Mouse (Mus musculus): Measurements from ENCODE around the gene Bbs4.

DNA sequence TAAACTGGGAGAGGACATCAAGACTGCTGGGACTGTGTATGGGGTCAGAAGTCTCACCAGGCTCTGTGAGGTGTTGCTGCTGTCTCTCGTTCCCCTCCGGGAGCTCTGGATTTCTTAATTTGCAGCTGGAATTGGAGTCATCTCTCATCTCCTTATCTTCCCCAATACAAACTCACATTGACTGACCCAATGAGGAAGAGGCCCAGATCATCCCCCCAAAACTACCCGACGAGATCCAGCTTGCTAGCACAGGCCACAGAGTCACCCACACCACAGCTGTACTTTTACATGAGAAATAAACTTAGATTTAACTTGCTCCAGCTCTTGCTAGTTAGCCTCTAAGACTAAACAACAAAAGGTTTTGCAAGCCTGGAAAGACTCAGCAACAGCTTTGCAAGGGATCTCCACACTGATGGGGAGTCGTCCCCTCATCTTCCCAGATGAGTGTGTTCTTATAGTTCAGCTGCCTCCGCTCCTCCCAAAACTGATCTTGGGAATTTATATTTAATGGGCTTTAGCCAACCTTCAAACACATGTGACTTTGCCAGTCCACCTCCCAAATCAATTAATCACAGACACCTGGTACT lies 63.7 kb downstream of the Bbs4 start:
- TF ChIP-seq ZNF384 (IDR thresholded peaks at IDR 0.05; ENCODE audit: low read depth, low read length): no peak
- no peak for TF ChIP-seq GABPA (IDR thresholded peaks at IDR 0.05; ENCODE audit: low read depth, low read length)
- TF ChIP-seq MAX (IDR thresholded peaks at IDR 0.05; ENCODE audit: low read length): no peak
- no peak for TF ChIP-seq CTCF (IDR thresholded peaks at IDR 0.05 in 2 of 3, conservative IDR thresholded peaks at IDR 0.05 in 1 of 3; ENCODE audit: control insufficient read depth in 1 of 3, insufficient read depth in 1 of 3, low read depth in 2 of 3, low read length in 3 of 3, poor library complexity in 1 of 3, severe bottlenecking in 1 of 3)
- no peak for TF ChIP-seq MAZ (IDR thresholded peaks at IDR 0.05; ENCODE audit: low read depth, low read length)
- TF ChIP-seq POLR2A (IDR thresholded peaks at IDR 0.05; ENCODE audit: control insufficient read depth in 1 of 2, insufficient read depth in 1 of 2, low read depth in 1 of 2, low read length in 2 of 2, poor library complexity in 1 of 2): no peak
- TF ChIP-seq EP300 (IDR thresholded peaks at IDR 0.05; ENCODE audit: low read depth in 1 of 2, low read length in 2 of 2): no peak
- no peak for TF ChIP-seq ELF1 (IDR thresholded peaks at IDR 0.05; ENCODE audit: low read depth, low read length)
- no peak for TF ChIP-seq SIN3A (IDR thresholded peaks at IDR 0.05; ENCODE audit: low read length)
- TF ChIP-seq CHD2 (IDR thresholded peaks at IDR 0.05; ENCODE audit: low read length): no peak
